In genomic region chr5:66679222-66679621, GRCm38 (mm10) we compare ENCODE assay signal across 9 mouse cellular contexts. TPM values are rescaled to one million over a fixed set of nuclear protein-coding genes. Genes with fewer than 3 reads are reported as not detected.
DNase-seq lines count a peak whose midpoint lies in the region; ATAC-seq and TF ChIP-seq lines count a peak whose summit lies in the region.
"Had no signal": no experiment of that assay in that cellular context is flagged by ENCODE, and none has a peak within 500 bp of the region (broad histone marks: within the 10 kb centered on the region; RNA-seq: fewer than 3 reads in every experiment).

No protein-coding gene starts in this region.

- H3K9ac ChIP-seq in forebrain, postnatal 0 days, result 0 out of 2 replicates have a peak overlapping the region, but pooled peaks have one; percentile 2

- peak overlapping the region; percentile 73 for H3K4me2 ChIP-seq in forebrain, postnatal 0 days (ENCODE audit: low read depth)

- H3K27me3 ChIP-seq in forebrain, postnatal 0 days (ENCODE audit: insufficient read depth, low read length), result no peaks in the 10 kb centered on the region

- ATAC-seq in cerebellum, adult (ENCODE audit: insufficient number of reproducible peaks, low FRiP score, low TSS enrichment), result no peak
- ATAC-seq in forebrain, postnatal 0 days, result no peak
- no peak for ATAC-seq in monocyte, adult 5-6 weeks (replicated peaks; ENCODE audit: insufficient number of reproducible peaks, low FRiP score, low TSS enrichment, poor library complexity, severe bottlenecking)

- H3K36me3 ChIP-seq in forebrain, postnatal 0 days (ENCODE audit: insufficient read depth), result peaks cover 39% of the 10 kb centered on the region

- peak; percentile 23 to 26 for DNase-seq in cerebellum, adult 18-20 months
- peak; percentile 62 for DNase-seq in MN1 (ENCODE audit: low spot score)
- no peak for DNase-seq in forebrain, postnatal 0 days
- DNase-seq in left cerebral cortex, postnatal 25 days (ENCODE audit: low spot score in 2 of 2), result peak; percentile 65 to 89
- no peak for DNase-seq in c-Kit-positive CD71-positive TER-119-positive erythroid progenitor cells, embryonic 14.5 days (ENCODE audit: low spot score)
- no peak for DNase-seq in gastrocnemius, postnatal 10 days

- 37% methylated on average over 10 of the region's 10 CpGs for WGBS in forebrain, postnatal 0 days

- H3K4me3 ChIP-seq in forebrain, postnatal 0 days (ENCODE audit: low read depth, low read length), result peak overlapping the region; percentile 94
- H3K4me3 ChIP-seq: megakaryocyte, embryonic 14.5 days had no signal

- H3K9me3 ChIP-seq in forebrain, postnatal 0 days (ENCODE audit: low read length), result no peaks in the 10 kb centered on the region

- peaks cover 10% of the 10 kb centered on the region; the same call in 1 of the 2 replicates for H3K4me1 ChIP-seq in forebrain, postnatal 0 days (ENCODE audit: insufficient read depth)

- no peak overlapping the region for H3K27ac ChIP-seq in forebrain, postnatal 0 days (ENCODE audit: low read depth, low read length)

- TF ChIP-seq CTCF in forebrain, postnatal 0 days (IDR thresholded peaks at IDR 0.05; ENCODE audit: low read depth), result no peak

- intact Hi-C loops in left cerebral cortex, postnatal 25 days (cut with DNase I), result loop anchor here (5.0 to 10.0 kb wide), 2 partner anchors 292 to 414 kb away; no protein-coding TSS in a partner anchor

RNA-seq across cellular contexts. Expression of gene Uchl1, which starts 3.3 kb away (rescaled TPM):
- 1,756 and 1,892 TPM in 2 replicates for total RNA-seq in forebrain, postnatal 0 days (2014; rRNA removed)
- 1,681 and 1,809 TPM in 2 replicates for polyA plus RNA-seq in forebrain, postnatal 0 days (2015; fragmentation: Nextera tagmentation; extraction: Ambion mirVana)
- 100 to 1,000 TPM; 903 to 958 TPM for total RNA-seq in left cerebral cortex, postnatal 25 days (2021)
- total RNA-seq in monocyte, adult 5-6 weeks (2017), result not detected in 3 replicates
- total RNA-seq in gastrocnemius, postnatal 10 days (2021), result 10 to 100 TPM; 15.0 to 18.4 TPM

Comparison
In these comparisons a context has a peak if more than half of its experiments do, and no peak if none do; other contexts are left out.
1. DNase-seq: peak in cerebellum, adult 18-20 months (2 of 2), MN1 (single experiment) and left cerebral cortex, postnatal 25 days (2 of 2); none in forebrain, postnatal 0 days (single experiment), c-Kit-positive CD71-positive TER-119-positive erythroid progenitor cells, embryonic 14.5 days (single experiment) and gastrocnemius, postnatal 10 days (single experiment).
2. RNA of gene Uchl1, which starts 3.3 kb away (total RNA-seq): 1,756 to 1,892 TPM in forebrain, postnatal 0 days and 903 to 958 TPM in left cerebral cortex, postnatal 25 days; 15.0 to 18.4 TPM in gastrocnemius, postnatal 10 days and not detected in monocyte, adult 5-6 weeks; every median in the first group is over 10 times any median in the second.